Mouse (Mus musculus): Measurements from ENCODE around the gene Ccdc137.

Ccdc137 gene

GRCm38 (mm10) chr11:120458847-120459597 lies 1.1 kb downstream of the Ccdc137 start:
- no peak for DNase-seq (ENCODE audit: low read depth in 1 of 2, low spot score in 2 of 2)

DNA sequence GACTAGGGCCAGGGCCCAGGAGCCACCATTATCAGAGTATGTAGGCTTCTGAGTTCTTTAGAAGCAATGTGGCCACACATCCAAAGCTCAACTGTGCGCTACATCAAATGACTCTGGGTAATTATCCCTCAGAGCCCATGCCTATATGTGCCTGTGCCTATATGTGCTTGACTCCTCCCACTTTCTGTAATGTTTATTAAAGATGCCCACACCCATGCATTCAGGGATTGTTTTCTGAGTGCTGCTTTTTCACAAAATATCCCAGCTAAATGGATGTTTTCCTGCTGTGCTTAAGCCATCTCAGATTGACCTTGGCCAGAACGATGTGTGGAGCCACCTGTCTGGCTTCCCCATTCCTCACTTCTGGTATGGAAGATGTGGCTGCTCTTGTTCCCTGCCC lies 5.6 kb downstream of the Ccdc137 start:
- no peak for DNase-seq (ENCODE audit: low read depth in 1 of 2, low spot score in 2 of 2)

- no peak for DNase-seq (ENCODE audit: low read depth in 1 of 2, low spot score in 2 of 2)
Observed at GRCm38 (mm10) chr11:120464365-120464764, 6.5 kb downstream of the Ccdc137 start.

- DNase-seq (ENCODE audit: low read depth in 1 of 2, low spot score in 2 of 2) = no peak
Observed at GRCm38 (mm10) chr11:120465521-120465920, 7.6 kb downstream of the Ccdc137 start.

DNA sequence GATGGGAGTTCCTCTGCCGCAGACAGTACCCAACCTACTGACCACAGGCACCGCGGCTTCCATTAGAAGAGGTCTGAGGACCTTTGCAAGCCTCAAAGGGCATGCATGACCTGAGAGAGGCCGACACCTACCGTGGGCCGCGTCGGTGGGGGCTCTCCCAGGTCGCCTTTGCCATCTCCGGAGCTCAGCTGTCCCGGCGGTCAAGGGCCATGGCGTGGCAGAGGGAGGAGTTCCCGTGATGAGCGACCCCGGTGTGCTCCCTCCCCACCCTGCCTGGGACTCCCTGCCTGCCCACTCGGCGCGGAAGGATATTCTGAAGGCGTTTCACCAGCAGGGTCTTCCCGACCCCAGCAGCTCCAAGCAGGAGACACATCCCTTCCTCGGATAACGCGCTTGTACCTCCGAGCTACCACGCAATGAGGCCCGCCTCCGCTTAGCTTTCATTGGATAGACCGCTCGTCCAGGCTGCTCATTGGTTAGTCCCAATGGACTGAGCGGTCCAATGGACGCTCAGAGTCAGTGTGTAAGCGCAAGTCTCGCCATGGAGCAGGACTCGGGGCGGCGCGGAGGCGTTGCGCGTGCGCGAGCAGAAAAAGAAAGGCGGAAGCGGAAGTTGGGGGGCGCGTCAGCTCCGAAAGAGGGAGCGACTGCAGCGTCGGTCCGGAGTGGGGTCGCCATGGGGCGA lies 9.3 kb downstream of the Ccdc137 start, which contains the start of gene Arl16:
TSS of gene Arl16 (minus strand) at position 557 of the 685 bp plus-strand sequence.
- peak; percentile 84 to 87 for DNase-seq (ENCODE audit: low read depth in 1 of 2, low spot score in 2 of 2)

DNA sequence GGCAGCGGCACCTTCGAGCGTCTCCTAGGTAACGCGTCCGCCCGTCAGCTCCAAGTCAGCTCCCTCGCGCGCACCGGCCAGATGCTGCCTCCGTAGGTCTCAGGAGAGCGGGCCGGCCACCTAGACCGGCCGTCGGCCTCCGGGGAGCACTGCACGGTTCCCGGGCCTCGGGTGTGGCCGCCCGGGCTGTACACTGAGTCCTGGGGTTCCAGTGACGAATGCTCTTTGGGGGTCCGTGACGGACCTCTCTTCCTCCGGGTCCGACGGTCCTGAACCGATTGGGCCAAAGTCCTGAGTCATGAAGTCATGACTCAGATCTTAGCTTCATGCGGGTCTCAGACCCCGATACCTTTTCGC lies 9.8 kb downstream of the Ccdc137 start:
- no peak for DNase-seq (ENCODE audit: low read depth in 1 of 2, low spot score in 2 of 2)

DNA sequence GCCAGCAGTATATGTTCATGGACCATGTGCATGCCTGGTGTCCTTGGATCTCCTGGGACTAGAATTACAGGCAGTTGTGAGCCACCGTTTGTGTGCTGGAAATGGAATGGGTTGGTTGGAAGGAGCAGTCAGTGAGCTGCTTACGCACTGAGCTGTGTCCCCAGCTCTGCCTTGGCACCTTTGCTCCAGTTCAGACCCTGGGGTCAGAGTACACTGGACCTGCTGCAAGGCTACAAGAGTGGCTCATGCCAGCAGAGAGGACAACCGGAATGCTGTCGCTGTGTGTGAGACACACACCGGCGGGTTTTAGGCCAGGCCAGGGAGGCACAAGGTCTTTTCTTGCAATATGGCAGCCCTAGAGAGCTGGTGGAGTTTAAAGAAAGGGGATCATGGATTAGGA lies 14.1 kb downstream of the Ccdc137 start:
- no peak for DNase-seq (ENCODE audit: low read depth in 1 of 2, low spot score in 2 of 2)

- no peak for DNase-seq (ENCODE audit: low read depth in 1 of 2, low spot score in 2 of 2)
Observed at GRCm38 (mm10) chr11:120483448-120483934, 25.6 kb downstream of the Ccdc137 start.

GRCm38 (mm10) chr11:120484265-120484981 lies 26.5 kb downstream of the Ccdc137 start, which contains the start of gene Mrpl12:
Mrpl12 (plus strand) TSS chr11:120484613.
- peak; percentile 58 to 73 for DNase-seq (ENCODE audit: low read depth in 1 of 2, low spot score in 2 of 2)

DNA sequence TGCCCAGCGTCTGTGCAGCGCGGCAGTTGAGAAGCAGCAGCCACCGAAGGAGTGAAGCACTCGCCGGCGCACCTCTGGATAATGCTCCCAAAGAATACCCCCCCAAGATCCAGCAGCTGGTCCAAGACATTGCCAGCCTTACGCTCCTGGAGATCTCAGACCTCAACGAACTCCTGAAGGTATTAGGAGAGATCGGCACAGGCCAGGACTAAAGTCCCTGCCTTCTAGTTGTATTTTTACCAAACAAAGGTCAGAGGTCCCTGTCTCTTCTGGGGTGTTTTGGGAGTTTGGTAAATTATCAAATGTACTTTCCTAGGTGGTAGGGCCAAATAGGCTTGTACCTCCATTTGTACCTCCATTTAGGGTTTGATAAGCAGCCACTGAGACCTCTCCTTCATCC lies 27.3 kb downstream of the Ccdc137 start:
- DNase-seq (ENCODE audit: low read depth in 1 of 2, low spot score in 2 of 2) = no peak

DNA sequence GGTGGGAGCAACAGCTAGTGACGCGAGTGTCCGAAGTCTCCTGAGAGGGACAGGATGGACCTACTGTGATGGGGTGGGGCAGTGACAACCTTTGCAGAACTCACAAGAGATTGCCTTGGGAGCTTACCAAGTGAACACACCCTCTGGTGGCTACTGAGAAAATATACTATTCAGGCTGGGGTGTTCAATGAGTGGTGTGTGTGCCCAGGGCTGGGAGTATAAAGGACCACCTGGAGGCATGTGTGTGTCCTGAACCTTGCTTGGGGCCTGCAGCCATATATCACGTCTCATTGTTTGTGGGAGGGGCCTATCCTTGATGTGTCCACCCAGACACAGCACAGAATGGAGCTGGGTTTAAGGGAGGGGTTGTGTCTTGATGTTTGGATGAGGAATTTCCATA lies 30.6 kb downstream of the Ccdc137 start:
- DNase-seq (ENCODE audit: low read depth in 1 of 2, low spot score in 2 of 2) = no peak

DNA sequence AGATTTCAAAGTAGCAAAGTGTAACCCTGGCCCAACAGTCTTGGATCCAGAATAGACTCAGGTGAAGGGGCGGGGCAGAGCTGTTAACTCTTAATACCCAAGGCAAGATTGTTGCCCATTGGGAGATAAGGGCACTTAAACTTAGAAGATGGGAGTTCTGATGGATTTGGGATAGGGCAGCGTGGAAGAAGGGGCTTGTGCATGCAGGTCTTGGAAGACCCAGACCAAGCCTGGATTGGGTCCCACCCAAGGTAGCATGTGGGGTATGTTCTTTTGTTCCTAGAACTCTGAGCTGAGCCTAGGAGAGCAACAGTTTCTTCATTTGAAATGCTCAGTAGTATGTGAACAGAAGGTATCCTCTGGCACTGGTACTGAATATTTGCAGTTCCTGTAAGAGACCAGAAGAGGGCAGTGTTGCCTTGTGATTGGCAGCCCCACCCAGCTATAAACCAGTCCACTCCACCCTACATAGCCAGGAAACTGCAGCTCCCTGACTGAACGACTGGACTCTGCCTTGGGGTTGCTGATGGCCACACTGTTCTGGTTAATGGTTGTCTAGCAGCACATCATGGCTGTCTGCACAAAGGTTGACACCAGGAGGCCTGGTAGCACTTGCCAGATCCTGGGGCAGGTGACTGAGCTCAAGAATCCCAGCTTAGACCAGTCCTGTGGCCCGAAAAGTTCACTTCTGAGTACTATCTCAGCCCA lies 31.3 kb downstream of the Ccdc137 start:
- DNase-seq (ENCODE audit: low read depth in 1 of 2, low spot score in 2 of 2) = peak; percentile 43 to 45

DNA sequence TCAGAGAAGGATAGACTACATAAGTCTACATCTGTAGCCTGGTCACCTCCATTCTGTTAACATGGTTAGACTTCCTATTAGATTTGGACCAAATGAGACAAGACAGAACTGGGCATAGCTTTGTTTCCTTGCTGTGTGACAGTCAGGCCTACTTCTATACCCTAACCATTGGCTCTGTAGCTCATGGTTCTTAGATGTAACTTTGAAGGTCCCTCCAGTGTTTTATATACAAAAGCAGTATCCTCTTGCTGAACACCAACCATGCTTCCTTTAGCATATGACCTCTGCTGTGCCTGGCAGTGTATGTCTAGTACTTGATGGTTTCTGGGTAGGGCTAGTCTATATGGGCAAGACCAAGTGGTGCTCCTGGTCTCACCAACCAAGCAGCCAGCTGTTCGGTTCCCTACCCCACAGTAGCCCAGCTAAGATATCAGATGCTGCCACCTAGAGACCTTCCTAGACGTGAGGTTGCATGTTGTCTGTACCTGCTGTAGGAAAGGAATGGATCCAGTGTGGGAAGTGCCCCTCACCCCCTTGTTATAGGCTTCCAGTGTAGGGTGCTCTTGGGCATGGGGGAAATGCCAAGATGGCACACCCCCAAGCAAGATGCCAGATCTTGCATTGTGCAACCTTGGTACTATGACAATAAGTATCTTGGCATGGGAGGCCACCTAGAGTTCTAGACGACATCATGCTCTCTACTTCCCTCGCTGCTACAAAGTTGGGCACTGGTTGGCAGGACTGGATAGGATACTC lies 32.6 kb downstream of the Ccdc137 start:
- DNase-seq (ENCODE audit: low read depth in 1 of 2, low spot score in 2 of 2) = no peak

GRCm38 (mm10) chr11:120491317-120492023 lies 33.6 kb downstream of the Ccdc137 start, which contains the start of gene Slc25a10:
Slc25a10 (plus strand) TSS chr11:120491840.
- peak in 1 of 2 experiments; percentile 69 for DNase-seq (ENCODE audit: low read depth in 1 of 2, low spot score in 2 of 2)

DNA sequence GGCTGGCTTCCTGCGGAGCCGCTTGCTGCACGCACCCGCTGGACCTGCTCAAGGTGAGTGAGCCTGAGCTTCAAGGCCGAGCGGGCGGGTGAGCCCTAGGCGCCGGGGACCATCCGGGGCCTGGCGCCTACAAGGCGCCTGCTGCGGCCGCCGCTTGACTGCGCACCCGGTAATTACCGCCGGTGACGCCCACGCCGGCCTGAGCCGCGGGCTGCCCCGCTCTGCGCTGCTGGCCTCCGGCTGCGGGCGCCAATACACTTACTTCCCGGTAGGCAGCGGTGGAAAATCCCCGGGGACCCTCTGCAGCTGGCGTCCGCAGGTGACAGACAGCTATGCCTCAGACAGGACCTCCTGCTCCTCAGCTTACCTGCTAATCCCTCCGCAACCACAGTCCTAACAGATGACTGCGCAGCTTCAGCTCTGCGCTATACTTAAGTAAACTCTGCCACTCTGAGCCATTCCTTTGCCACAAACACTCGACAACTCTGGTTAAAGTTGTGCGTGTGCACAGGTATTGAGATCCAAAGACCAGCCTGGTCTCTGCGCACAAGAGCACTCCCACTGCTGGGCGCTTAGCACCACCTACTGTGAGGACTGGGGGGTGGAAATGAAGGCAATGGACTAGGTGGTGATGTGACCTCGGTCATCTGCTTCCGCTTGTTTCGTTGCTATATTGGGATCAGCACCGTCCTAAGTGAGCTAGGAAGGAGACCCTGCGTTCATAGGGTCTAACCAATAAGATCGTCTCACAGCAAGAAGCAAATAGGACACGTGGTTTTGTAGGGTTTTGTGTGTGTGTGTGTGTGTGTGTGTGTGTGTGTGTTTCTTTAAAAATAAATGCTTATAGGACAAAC lies 34.3 kb downstream of the Ccdc137 start:
- DNase-seq (ENCODE audit: low read depth in 1 of 2, low spot score in 2 of 2) = no peak

DNA sequence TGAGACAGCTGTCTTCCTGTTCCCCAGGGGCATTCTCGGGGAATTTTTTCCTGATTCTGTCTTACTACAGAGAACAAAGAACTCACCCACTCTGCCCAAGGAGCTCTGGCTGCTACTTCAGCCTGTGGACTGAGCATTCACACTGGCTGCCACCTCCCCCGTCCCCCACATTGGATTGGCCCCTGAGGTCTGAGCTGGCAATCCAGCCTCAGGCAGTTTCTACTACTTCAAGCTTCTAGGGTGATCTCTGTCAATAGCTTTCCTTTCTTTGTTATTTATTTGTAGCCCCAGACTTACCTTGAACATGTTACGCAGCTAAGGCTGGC lies 34.9 kb downstream of the Ccdc137 start:
- no peak for DNase-seq (ENCODE audit: low read depth in 1 of 2, low spot score in 2 of 2)

- DNase-seq (ENCODE audit: low read depth in 1 of 2, low spot score in 2 of 2) = no peak
Observed at GRCm38 (mm10) chr11:120493351-120493750, 35.4 kb downstream of the Ccdc137 start.

DNA sequence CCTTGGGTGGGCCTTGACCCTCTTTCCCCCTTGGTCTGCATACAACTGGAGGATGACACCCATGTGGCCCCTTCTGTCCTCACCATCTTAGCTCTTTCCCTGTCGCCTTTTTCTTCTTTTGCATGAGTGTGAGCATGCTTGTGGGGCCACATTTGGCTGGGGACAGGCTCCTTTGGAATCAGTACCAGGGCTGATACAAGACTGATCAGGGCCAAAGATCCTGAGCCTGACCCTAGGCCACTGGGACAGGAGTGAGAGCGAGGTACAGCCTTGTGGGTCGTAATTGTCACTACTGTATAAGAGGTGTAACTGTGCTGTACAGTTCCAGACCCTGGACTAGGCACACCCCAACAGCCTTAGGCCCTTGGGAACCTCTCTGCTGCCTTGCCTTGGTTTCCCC lies 36.0 kb downstream of the Ccdc137 start:
- DNase-seq (ENCODE audit: low read depth in 1 of 2, low spot score in 2 of 2) = no peak

DNA sequence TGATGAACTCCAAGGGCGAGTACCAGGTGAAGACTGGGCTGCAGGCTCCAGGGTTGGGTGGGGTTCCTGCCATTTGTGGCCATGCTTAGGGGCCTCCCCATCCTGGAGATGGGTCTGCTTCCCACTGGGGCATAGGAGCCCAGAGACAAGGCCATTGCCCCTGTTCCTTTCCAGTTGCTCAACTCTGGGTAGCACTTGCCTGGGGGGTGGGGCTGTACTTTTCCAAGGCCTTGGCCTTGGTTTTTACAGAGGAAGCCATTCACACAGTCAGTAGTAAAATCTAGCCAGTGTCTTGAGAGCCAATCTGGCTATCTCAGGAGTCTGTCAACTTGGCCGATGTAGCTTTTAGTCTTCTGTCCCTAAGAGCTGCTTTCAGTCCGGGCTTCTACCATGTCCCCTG lies 39.5 kb downstream of the Ccdc137 start:
- no peak for DNase-seq (ENCODE audit: low read depth in 1 of 2, low spot score in 2 of 2)

All from monocyte, adult 2 months (primary cell).